Mouse (Mus musculus): Measurements from ENCODE around the gene D030056L22Rik. TPM values are rescaled to one million over a fixed set of nuclear protein-coding genes. Genes with fewer than 3 reads are reported as not detected.
A peak's percentile ranks its signal among the peaks of the same experiment; 100 is the strongest.
"Not testable (repeated sequence)": the region's sequence is repeated elsewhere in the genome, so short reads cannot be mapped to it uniquely, and the experiment has no call there.

D030056L22Rik gene
- polyA plus RNA-seq, 1 experiment = 7.6 TPM

GRCm38 (mm10) chr19:18692176-18692575 is 20.8 kb upstream of the D030056L22Rik start:
- Histone ChIP-seq H3K4me1 (peaks cover 48% of the 10 kb centered on the region), H3K9me3 (no peaks in the 10 kb centered on the region), H3K4me3 (replicated peaks) (peak overlapping the region; percentile 46), H3K36me3 (replicated peaks; ENCODE audit: low read length) (peaks cover 35% of the 10 kb centered on the region), H3K27me3 (replicated peaks) (no peaks in the 10 kb centered on the region)
- TF ChIP-seq FLI1 (IDR thresholded peaks at IDR 0.05; ENCODE audit: low read length) (no peak), GATA1 (IDR thresholded peaks at IDR 0.05; ENCODE audit: borderline replicate concordance, low read length) (no peak; the same call in 2 of the 3 replicates)

GRCm38 (mm10) chr19:18692768-18693167 is 20.2 kb upstream of the D030056L22Rik start:
- Histone ChIP-seq H3K27me3 (replicated peaks) (no peaks in the 10 kb centered on the region), H3K4me1 (peaks cover 49% of the 10 kb centered on the region), H3K36me3 (replicated peaks; ENCODE audit: low read length) (peaks cover 41% of the 10 kb centered on the region), H3K9me3 (no peaks in the 10 kb centered on the region), H3K4me3 (replicated peaks) (no peak overlapping the region)
- TF ChIP-seq FLI1 (IDR thresholded peaks at IDR 0.05; ENCODE audit: low read length) (no peak), GATA1 (IDR thresholded peaks at IDR 0.05; ENCODE audit: borderline replicate concordance, low read length) (no peak)

- no peak overlapping the region for H3K4me3 ChIP-seq (replicated peaks)
- no peaks in the 10 kb centered on the region for H3K27me3 ChIP-seq (replicated peaks)
- no peaks in the 10 kb centered on the region for H3K9me3 ChIP-seq
- peaks cover 48% of the 10 kb centered on the region for H3K36me3 ChIP-seq (replicated peaks; ENCODE audit: low read length)
- TF ChIP-seq GATA1 (IDR thresholded peaks at IDR 0.05; ENCODE audit: borderline replicate concordance, low read length) = no peak
- no peak for TF ChIP-seq FLI1 (IDR thresholded peaks at IDR 0.05; ENCODE audit: low read length)
- peaks cover 46% of the 10 kb centered on the region for H3K4me1 ChIP-seq
These were observed 17.9 kb upstream of the D030056L22Rik start for GRCm38 (mm10) chr19:18695116-18695515.

GRCm38 (mm10) chr19:18695552-18695951 is 17.4 kb upstream of the D030056L22Rik start:
- TF ChIP-seq FLI1 (IDR thresholded peaks at IDR 0.05; ENCODE audit: low read length) (no peak), GATA1 (IDR thresholded peaks at IDR 0.05; ENCODE audit: borderline replicate concordance, low read length) (no peak)
- Histone ChIP-seq H3K4me3 (replicated peaks) (no peak overlapping the region), H3K4me1 (peaks cover 45% of the 10 kb centered on the region), H3K9me3 (no peaks in the 10 kb centered on the region), H3K27me3 (replicated peaks) (no peaks in the 10 kb centered on the region), H3K36me3 (replicated peaks; ENCODE audit: low read length) (peaks cover 52% of the 10 kb centered on the region)

GRCm38 (mm10) chr19:18708101-18708500 is 4.9 kb upstream of the D030056L22Rik start:
- Histone ChIP-seq H3K9me3 (no peaks in the 10 kb centered on the region), H3K4me1 (peaks cover 14% of the 10 kb centered on the region), H3K36me3 (replicated peaks; ENCODE audit: low read length) (peaks cover 6% of the 10 kb centered on the region), H3K4me3 (replicated peaks) (no peak overlapping the region), H3K27me3 (replicated peaks) (no peaks in the 10 kb centered on the region)
- TF ChIP-seq FLI1 (IDR thresholded peaks at IDR 0.05; ENCODE audit: low read length) (no peak), GATA1 (IDR thresholded peaks at IDR 0.05; ENCODE audit: borderline replicate concordance, low read length) (no peak)

- no peak overlapping the region for H3K4me3 ChIP-seq (replicated peaks)
- H3K27me3 ChIP-seq (replicated peaks) = no peaks in the 10 kb centered on the region
- TF ChIP-seq FLI1 (IDR thresholded peaks at IDR 0.05; ENCODE audit: low read length) = no peak
- TF ChIP-seq GATA1 (IDR thresholded peaks at IDR 0.05; ENCODE audit: borderline replicate concordance, low read length) = no peak
- H3K4me1 ChIP-seq = peaks cover 34% of the 10 kb centered on the region
- peaks cover 2% of the 10 kb centered on the region for H3K36me3 ChIP-seq (replicated peaks; ENCODE audit: low read length)
- no peaks in the 10 kb centered on the region for H3K9me3 ChIP-seq
These were observed 2.1 kb upstream of the D030056L22Rik start for GRCm38 (mm10) chr19:18710903-18711302.

GRCm38 (mm10) chr19:18711589-18711988 is 1.4 kb upstream of the D030056L22Rik start:
- no peaks in the 10 kb centered on the region for H3K9me3 ChIP-seq
- peaks cover 2% of the 10 kb centered on the region for H3K36me3 ChIP-seq (replicated peaks; ENCODE audit: low read length)
- peak overlapping the region; percentile 96 for H3K4me3 ChIP-seq (replicated peaks)
- no peaks in the 10 kb centered on the region for H3K27me3 ChIP-seq (replicated peaks)
- H3K4me1 ChIP-seq = peaks cover 37% of the 10 kb centered on the region
- TF ChIP-seq FLI1 (IDR thresholded peaks at IDR 0.05; ENCODE audit: low read length) (no peak), GATA1 (IDR thresholded peaks at IDR 0.05; ENCODE audit: borderline replicate concordance, low read length) (no peak)

GRCm38 (mm10) chr19:18712153-18712865 is 684 bp upstream of the D030056L22Rik start:
- Histone ChIP-seq H3K4me1 (peaks cover 37% of the 10 kb centered on the region), H3K4me3 (replicated peaks) (peak overlapping the region; percentile 96)
- TF ChIP-seq FLI1 (IDR thresholded peaks at IDR 0.05; ENCODE audit: low read length) = no peak
- TF ChIP-seq GATA1 (IDR thresholded peaks at IDR 0.05; ENCODE audit: borderline replicate concordance, low read length) = no peak

GRCm38 (mm10) chr19:18713357-18713756 is 364 bp downstream of the D030056L22Rik start:
- H3K36me3 ChIP-seq (replicated peaks; ENCODE audit: low read length); H3K9me3 ChIP-seq; H3K27me3 ChIP-seq (replicated peaks): not testable (repeated sequence)
- Histone ChIP-seq H3K4me1 (peaks cover 37% of the 10 kb centered on the region), H3K4me3 (replicated peaks) (peak overlapping the region; percentile 96)

More at GRCm38 (mm10) chr19:18712153-18712865, 684 bp upstream of the D030056L22Rik start:
- peaks cover 6% of the 10 kb centered on the region for H3K36me3 ChIP-seq (replicated peaks; ENCODE audit: low read length)
- H3K27me3 ChIP-seq (replicated peaks) = no peaks in the 10 kb centered on the region
- no peaks in the 10 kb centered on the region for H3K9me3 ChIP-seq

GRCm38 (mm10) chr19:18716374-18716773 is 3.4 kb downstream of the D030056L22Rik start:
- Histone ChIP-seq H3K4me1 (peaks cover 33% of the 10 kb centered on the region), H3K9me3 (no peaks in the 10 kb centered on the region), H3K27me3 (replicated peaks) (no peaks in the 10 kb centered on the region), H3K36me3 (replicated peaks; ENCODE audit: low read length) (peaks cover 20% of the 10 kb centered on the region), H3K4me3 (replicated peaks) (no peak overlapping the region)
- no peak for TF ChIP-seq FLI1 (IDR thresholded peaks at IDR 0.05; ENCODE audit: low read length)
- no peak for TF ChIP-seq GATA1 (IDR thresholded peaks at IDR 0.05; ENCODE audit: borderline replicate concordance, low read length)

Data from megakaryocyte, embryonic 14.5 days (primary cell).